Mouse (Mus musculus): ENCODE data around the gene Ppp1r12a. TPM values are rescaled to one million over a fixed set of nuclear protein-coding genes. Genes with fewer than 3 reads are reported as not detected.

Ppp1r12a gene
- total RNA-seq (2021) (100 to 1,000 TPM in 1 of 2 experiments, 10 to 100 TPM in 1; 84.0 to 110 TPM), polyA plus RNA-seq (2012; rRNA removed) (6.7 and 8.5 TPM in 2 replicates)
- long read RNA-seq, partial matches to known transcripts: 2 of 5 reads
- long read RNA-seq, other reads (novel, unspliced or antisense): 3 of 5 reads

DNA sequence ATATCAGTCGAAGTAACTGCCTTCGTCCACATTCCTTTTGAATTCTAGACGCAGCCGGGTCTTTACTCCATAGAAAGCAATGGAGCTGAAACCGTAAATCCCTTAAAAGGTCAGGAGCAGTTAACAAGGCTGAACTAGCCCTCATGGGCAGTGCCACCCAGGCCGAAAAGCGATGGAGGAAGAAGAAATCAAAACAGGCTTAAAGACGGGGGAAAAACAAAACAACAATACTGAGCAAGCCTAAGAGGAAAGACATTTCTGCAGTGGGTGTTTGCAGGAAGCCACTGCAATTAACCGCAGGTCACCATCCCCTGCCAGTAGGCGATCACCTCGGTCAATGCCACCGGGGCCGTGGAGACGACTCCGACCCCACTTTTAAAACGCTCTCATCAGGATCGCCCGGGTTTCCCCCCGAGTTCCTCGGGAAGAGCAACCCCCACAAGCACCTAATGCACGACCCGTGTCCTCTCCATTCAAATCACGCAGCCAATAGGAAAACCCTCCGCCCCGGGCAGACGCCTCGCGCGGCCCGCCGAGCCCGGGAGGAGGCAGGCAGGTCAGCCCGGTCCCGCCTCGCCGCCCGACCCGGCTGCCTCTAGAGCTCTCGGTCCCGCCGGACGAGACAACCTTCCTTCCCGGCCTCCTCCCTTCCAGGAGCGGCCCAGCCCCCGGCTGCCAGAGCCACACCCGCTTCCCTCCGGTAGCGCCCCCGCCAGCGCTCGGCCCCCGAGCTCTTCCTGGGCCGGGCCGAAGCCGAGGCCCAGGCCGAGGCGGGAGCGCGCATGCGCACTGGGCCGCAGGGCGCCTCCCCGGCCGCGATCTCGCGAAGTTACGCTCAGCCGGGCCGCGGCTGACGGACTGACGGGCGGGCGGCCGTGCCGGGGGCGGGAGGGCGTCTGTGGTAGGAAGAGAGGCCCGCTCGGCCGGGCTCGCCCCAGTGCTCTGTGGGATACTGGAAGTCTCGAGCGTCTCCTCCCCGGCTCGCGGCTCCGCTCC lies at the start of gene Ppp1r12a:
TSS of gene Ppp1r12a (plus strand) at position 933 of the 996 bp plus-strand sequence.
- DNase-seq: peak; percentile 99

DNA sequence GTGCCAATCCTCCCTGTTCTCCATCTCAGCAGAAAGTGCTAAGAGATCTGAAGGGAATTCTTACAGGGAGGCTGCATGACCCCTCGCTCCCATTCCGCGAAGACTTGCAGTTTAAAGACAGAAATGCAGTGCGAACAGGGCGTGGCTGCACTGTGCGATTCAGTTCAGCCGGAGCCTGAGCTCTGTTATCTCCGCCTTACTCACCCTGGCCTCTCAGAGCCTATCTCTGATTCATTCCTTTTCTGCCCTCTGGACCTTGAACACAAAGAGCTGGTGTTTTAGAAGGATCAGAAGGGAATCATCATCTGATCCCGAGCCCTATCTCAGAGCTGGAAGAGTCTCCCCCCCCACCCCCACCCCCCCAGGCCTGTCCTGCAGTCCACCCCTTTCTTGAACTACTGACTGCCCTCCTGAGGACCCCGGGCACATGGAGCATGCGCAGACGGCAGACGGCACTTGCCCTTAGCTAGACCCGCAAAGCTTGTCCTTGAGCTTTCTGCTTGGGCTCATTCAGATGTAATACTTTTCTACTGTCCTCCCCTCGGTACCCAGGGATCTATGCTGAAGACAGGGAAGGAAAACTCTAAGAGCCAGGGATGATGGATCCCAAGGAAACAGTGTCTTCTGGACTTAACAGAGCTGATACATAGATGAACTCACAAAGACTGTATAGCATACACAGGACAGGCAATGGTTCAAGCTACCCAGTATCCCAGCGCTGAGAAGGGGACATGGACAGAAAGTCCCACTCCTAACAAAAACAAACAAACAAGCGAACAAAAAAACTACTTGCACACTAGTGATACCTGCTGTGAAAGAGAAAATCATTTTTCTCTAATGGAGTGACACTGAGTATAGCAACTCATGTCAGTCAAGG lies 48.4 kb upstream of the Ppp1r12a start:
- peak; percentile 82 for DNase-seq

DNA sequence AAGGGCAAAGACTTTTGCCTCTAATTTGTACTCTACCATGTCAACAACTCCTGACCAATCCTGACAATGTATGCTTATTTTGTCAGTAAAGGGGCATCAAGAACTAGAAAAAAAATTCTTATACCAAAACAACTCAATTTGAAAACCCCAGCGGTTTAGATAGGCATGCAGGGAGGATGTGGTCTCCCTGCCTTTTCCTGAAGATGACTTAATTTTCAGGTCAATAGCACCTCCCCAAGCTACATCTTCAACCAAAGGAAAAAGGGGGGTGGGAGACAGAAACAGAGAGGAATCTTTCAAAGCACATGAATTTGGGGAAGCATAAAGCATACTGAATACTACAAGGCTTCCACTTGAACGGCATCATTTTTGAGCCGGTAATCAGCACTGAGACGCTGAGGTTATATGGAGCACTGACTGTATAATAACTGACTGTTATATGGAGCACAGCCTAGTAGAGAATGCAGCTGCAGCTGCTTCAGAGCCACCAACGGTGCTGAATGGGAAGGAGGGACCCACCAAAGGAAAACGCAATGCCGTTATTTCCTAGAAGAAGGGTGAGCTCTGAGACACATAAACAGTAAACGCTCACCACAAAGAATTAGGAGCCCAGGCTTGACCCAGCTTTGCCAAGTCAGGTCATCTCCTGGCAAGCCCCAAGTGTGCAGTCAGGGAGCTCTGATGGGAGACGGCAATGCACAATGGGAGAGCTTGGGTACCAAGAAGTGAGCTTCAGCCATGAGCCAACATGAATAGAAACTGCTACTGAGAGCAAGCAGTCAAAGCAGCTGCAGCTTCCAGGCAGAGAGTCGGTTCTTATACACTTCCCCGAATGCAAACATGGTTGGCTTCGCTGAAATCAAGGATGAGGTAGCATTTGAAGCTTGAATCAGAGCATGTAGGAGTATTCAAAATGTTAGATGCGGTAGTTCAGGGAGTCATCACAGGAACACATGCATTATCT lies 43.5 kb upstream of the Ppp1r12a start:
- no peak for DNase-seq

DNA sequence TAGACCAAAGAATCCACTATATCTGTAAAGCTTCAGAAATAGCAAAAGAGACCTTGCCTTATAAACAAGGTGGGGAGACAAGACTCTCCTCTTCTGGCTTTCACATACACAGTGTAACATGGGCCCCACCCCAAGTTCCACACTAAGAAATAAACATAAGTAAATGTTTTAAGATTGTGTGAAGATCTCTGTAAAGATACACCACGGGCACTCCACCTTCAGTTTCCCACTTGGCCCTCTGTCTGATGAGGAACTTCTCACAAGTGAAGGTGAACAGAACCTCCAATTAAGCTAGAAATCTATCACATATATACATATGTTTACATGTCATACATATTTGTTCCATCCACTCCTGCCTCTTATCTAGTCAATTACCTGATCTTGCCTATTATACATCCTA lies 42.6 kb upstream of the Ppp1r12a start:
- no peak for DNase-seq

DNA sequence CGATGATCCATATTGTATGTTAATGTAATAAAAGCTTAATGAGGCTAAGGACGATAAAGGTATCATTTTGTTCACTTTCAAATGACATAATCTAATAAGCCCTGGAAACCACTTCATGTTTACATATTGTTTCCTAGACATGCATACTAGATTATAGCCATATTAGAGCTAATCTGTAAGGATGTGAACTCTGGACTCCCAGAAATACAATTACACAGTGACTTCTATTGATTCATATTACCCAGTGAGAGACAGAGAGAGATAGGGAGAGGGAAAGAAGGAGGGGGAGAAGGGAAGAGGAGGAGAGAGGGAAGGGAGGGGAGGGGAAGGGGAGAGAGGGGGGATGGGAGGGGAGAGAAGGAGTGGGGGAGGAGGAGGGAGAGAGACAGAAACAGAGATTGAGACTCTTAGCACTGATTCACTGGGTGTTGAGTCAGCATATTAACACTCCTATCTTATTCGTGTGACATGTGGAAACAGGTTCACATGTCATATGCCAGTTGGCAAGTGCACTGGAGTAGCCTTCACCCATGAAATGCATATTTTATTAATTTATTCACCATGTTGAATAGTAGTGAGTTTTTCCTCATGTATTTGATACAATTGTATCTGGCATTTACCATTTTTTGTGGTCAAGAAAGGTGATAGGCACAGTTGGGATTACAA lies 36.9 kb upstream of the Ppp1r12a start:
- DNase-seq: no peak

DNA sequence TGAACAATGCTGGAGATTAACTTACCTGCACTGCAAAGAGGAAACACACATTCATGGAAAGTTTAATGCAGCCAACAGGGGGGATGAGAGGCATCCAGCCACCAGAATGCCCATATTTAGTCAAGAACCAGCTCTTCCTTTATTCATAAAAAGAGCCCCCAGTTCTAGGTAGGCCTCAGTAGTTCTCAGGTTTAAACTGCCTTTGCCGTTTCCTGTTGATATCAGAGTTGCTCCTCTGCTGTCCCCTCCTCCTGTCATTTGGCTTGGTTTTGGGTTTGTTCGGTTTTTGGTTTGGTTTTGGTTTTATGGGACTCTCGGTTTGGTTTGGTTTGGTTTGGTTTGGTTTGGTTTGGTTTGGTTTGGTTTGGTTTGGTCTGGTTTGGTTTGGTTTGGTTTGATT lies 32.8 kb upstream of the Ppp1r12a start:
- no peak for DNase-seq

DNA sequence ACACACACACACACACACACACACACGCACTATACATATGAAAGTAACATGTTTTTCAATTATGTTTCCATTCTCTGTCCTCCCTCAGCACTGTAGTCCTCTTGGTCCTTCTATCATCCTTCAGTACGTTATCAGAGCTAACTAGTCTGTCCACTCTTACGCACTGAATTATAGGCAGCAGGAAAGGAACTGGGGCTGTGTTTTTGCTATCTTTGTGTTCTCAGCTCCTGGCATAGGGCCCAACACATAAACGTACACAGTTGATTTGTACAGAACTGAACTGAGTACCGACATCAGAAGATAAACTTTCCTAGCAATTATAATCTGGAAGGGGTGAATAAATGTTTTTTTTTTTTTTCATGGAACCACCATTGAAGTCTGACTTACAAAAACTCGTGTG lies 30.1 kb upstream of the Ppp1r12a start:
- DNase-seq: no peak

DNA sequence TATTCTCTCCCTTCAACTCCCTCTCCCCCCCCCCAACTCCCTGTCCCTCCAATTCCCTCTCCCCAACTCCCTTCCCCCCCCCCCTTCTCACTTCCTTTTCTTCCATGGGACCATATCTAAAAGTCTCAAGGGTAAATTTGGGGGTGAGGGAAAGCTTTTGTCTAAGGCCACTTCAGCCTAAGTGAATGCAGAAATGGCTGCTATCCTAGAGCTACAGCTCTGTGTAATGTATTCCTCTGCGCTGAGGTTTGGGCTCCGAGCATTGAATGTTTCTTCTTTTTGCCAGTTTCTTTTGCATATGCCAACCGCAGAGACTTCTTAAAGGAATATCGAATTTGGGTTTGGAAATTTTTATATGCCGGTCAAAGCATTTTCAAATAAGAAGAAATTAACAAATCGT lies 28.7 kb upstream of the Ppp1r12a start:
- DNase-seq: no peak

DNA sequence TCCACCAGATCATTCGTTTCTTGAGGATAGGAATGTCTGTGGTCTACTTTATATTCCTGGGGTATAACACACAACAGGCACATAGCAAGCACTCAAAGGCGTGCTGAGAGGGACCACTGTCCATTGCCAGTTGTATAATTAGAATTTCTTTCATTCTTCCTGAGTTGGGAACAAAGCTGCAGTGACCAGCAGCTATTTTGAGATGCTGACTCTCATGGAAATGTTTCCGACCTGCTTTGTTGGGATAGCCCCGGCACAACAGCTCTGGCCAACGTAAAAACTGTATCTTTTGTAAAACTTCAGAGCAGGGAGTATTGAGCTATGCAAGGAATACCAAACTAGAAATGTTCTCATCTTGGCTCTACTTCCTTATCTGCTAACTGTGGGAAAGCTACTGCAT lies 28.2 kb upstream of the Ppp1r12a start:
- no peak for DNase-seq

DNA sequence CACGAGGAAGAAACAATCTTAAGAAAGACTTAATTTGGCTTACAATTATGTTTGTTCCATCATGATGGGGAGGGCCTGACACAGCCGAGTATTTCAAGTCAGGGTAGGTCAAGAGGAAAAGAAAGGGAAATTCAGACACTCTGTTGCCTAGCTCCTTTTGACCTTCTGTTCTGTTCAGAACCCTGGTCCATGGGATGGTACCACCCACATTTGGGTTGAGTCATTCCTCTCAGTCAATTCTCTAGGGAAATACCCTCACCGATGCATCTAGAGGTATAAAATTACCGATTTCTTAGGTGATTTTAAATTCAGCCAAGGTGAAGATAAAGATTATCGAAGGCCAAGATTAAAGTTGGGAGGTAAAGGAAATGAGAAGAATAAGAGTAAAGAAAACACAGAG lies 23.6 kb upstream of the Ppp1r12a start:
- no peak for DNase-seq

DNA sequence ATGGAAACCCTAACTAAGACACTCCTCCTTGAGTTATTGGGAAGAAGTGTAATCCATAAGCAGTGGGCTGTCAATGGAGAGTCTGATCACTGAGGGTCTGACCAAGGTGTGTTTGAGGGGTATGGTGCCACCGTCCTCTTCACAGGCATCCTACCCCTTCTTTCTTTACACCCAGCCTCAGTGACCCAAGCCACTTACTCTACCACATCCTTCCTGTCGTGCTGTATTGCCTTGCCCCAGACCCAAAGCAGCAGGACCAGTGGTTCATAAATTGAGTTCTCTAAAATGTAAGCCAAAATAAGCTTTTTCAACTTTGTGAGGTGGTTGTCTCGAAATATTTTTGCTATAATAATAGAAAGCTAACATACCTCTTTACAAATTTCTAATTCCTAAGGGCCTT lies 22.2 kb upstream of the Ppp1r12a start:
- no peak for DNase-seq

DNA sequence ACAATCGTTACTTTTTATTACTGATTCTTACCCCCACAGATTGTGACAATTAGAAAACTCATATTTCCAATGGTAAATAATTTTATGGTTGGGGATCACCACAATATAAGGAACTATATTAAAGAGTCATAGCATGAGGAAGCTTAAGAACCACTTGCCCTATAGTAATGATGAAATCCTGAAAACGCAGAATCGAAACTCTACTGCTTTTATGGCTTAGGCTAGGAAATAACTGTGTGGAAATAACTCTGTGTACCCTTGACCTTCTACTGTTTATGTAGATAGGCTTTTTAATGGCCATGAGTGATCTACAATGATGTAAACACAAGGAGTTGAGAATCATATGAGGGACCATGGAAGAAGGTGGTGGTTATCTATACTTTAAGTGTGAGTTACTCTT lies 21.3 kb upstream of the Ppp1r12a start:
- no peak for DNase-seq

DNA sequence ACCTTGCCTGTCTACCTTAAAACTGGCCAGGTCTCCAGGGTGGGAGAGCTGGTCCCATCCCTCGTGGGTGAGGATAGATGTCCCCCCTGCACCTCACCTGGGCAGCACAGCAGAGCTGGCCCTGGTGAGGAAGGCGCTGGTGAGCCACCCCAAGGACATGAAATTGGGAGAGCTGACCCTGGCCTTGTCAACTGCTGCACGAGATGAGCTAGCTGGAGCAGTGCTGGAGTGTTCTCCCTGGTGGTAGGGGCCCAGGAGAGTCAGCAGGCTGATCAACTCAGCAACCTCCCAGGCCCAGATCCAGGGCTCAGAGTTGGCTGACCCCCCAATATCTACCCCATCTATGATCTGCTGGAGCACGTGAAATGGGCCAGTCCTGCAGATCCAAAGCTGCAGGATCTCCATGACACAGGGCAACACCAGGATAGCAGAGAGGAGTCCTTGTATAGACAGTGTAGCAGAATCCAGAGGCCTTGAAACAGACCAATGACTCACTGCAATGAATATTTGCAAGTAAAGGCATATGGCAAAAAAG lies 17.9 kb upstream of the Ppp1r12a start:
- DNase-seq: peak; percentile 91

DNA sequence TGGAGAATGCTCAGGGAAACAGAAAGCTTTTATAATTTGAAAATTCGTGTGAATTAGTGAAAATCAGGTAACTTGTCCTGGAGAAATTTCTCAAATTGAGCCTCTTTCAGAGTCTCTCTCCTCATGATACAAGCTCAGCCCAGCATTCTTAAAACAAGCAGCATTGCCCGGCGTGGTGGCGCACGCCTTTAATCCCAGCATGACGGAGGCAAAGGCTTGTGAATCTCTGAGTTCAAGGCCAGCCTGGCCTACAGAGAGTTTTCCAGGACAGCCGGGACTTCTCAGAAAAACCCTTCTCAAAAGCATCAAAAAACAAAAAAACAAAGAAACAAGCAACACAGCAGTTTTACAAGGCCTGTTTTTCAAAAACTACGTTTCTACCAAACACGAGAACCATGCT lies 16.3 kb upstream of the Ppp1r12a start:
- peak; percentile 62 for DNase-seq

DNA sequence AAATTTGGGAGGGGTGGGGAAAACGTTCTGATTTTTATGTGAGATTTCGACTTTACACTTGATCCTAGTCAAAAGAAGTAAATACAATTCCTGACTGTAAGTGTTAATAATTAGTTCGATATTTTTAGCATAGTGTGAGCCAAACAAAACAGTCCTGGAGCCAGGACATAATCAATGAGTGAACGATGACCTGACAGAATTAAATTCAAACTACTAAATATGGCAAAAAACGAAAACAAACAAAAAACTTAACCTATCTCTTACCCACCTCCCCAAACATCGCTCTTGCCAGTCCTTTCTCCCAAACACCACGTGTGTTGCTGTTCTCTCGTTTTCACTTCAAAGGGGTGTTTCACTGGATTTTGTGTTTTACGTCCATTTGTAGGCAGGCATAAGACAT lies 15.0 kb upstream of the Ppp1r12a start:
- no peak for DNase-seq

DNA sequence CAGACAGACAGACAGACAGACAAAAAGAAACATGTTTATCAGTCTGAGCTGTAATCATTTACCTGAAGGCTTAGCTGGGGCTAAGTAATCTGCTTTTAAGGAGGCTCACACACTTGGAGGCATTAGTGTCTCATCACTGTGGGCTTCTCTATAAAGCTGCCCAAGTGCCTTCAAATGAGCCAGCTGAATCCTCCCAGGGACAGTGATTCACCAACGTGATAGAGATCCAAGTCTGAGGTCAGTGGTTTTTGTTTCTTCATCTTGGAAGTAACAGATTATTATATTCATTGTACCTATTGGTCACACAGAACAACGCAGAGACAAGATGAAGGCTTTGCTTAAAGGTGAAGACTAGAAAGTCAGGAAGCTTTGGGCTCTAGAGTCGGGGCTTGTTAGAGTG lies 8.7 kb upstream of the Ppp1r12a start:
- peak; percentile 60 for DNase-seq

DNA sequence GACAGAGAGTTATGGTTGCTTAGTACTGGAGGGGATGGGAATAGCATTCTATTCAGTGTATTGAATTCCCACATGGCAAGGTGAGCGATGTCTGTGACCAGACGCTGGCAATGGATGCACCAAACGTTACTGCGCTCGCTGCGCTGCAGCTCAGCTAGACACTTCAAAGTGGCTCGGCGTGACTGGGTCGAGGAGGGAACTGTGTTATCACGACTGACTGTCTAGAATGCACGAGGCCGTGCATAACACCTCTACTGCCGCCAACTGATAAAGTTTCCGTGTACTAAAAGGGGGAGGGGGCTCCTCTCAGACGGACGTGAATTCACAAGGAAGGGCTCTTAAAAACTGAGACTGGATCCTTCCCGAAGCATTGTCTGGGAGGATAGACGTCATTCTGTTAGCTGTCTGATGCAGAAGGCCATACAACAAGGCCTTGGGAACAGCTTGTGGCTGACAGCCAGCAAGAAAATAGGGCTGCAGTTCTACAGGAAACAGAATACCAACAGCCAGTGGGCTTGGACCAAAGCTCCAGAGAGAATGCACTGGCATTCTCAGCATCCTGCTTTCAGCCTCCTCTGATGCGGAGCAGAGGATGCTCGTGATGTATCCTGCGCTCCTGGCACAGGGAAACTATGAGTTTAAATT lies 6.8 kb upstream of the Ppp1r12a start:
- DNase-seq: peak; percentile 68

DNA sequence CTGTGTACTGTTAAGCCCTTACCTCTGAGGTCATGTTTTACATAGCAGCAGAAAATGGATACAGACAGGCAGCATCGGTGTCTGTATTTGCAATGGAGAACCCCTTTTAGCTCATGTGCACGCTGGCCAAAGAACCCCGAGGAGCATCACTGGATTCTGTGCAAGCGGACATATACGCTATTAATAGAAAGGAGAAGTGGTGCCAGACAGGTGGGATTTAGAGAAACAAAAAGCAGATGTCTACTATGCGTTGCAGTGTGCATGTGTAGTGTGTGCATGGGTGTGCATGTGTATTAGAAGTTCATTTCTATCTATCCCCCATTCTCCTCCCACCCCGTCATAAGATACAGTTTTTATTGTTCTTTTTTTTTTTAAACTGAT lies 6.3 kb upstream of the Ppp1r12a start:
- DNase-seq: no peak

DNA sequence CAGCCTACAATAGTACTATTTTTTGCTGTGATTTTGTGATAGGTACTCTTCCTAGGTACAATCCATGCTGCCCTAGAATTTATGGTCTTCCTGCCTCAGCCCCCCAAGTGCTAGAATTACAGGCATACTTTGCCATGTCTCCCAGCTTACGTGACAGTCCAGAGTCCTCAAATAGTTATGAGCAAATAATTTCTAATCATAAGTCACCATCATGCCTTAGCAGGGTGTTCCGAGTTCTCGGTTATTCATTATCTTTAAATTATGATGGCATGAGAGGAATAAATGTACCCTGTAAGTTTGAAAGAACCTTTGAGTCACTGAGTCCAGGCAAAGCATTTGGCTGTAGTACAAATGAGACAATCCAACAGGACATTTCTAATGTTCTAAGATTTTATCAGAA lies 5.9 kb upstream of the Ppp1r12a start:
- no peak for DNase-seq

DNA sequence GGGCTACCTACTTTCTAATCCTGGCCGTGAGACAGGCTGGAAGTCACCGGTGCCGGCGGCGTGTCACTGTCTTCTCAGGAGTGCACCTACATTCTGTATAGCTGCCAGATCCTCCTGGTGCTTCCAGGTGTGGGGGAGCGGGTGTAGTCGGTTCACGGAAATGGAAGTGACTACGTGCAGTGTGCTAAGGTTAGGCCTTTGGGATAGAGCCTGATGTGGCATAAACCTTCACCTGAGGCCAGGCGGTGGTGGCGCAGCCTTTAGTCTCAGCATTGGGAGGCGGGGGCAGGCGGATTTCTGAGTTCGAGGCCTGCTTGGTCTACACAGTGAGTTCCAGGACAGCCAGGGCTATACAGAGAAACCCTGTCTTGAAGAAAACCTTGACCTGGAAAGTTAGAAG lies 3.0 kb upstream of the Ppp1r12a start:
- no peak for DNase-seq
